Mouse (Mus musculus): ENCODE data around the gene Gpc6.

GRCm38 (mm10) chr14:116894316-116894715 lies 30.8 kb upstream of the Gpc6 start:
- TF ChIP-seq POLR2A (IDR thresholded peaks at IDR 0.05; ENCODE audit: borderline replicate concordance, low read depth, low read length) (no peak), CTCF (IDR thresholded peaks at IDR 0.05; ENCODE audit: low read depth, low read length) (no peak)

All from bone marrow macrophage, adult 2 months (primary cell).